Mouse (Mus musculus) olfactory bulb, adult 2 months (tissue): ENCODE measurements at regions not wholly inside any gene's neighbourhood (a gene's known extent, or its start where the extent isn't known, plus 50 kb on each side); places are given as distances from the start of the nearest gene placed in this dataset.

Experiments
- H3K27ac ChIP-seq: fragments of 200-500 bp; 2 replicates; pipeline ENCODE4 v1.5.1; 2012; ENCODE audit warnings: low read depth, low read length; ENCODE audit not compliant: insufficient read depth
- H3K4me1 ChIP-seq: fragments of 200-500 bp; 2 replicates; pipeline ENCODE4 v1.6.1; 2012; ENCODE audit warnings: low read length; ENCODE audit not compliant: control insufficient read depth, insufficient read depth
- H3K4me3 ChIP-seq: fragments of 200-500 bp; 2 replicates; pipeline ENCODE4 v1.5.1; 2012; ENCODE audit warnings: mild to moderate bottlenecking, low read depth, low read length, moderate library complexity; ENCODE audit not compliant: insufficient read depth
- CTCF ChIP-seq: fragments of 200-500 bp; IDR thresholded peaks from 2 replicates; pipeline ENCODE4 v1.5.1; 2012; ENCODE audit warnings: low read depth, mild to moderate bottlenecking, low read length, moderate library complexity; ENCODE audit not compliant: insufficient read depth
- POLR2A ChIP-seq: fragments of 200-500 bp; IDR thresholded peaks from 2 replicates; pipeline ENCODE4 v1.6.1; 2012; ENCODE audit warnings: mild to moderate bottlenecking, low read depth, low read length, moderate library complexity; ENCODE audit not compliant: insufficient read depth
- WGBS: fragments of 180-500 bp; shearing (Covaris S2); methylation state at CpG from one replicate; pipeline ENCODE4 v1.1.7; 2018; 5-methylcytosine and 5-hydroxymethylcytosine counted together

DNA sequence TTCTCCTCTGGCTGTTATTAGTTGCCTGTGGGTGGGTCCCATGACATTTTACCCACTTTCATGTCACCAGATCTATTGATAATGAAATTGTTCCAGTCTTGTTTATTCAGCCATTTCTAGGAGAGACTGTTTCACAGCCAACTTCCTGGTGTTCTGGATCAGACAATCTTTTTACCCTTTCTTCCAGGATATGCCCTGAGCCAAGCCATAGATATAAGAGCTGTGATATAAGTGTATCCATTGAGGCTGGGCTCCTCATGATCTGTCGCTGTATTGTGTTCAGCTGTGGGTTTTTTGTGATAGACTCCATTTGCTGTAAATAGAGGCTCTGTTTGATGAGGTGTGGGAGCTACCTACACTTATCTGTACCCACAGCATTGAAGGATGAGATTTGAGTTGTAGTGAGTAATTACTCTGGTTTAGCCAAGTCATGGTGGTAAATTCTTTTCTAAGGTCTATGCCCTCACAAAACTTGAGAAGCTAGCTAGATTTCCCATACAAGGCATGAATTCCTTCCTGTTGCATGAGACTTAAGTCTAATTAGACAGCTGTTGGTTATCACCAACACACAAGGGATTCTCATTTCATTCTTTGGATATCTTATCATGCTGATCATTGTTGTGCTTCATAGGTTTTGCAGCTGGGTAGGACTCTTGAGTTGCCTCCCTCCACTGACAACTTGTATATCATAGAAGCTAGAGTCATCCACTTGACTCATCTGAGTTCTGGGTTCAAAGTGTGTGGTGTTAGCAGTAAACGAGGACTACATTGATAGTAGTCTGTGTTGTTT lies 203.9 kb upstream of the Ptger4 start:
- WGBS = 90% methylated on average over 2 of the region's 2 CpGs
- Histone ChIP-seq H3K4me1 (no peaks in the 10 kb centered on the region), H3K4me3 (no peak overlapping the region), H3K27ac (no peak overlapping the region)
- TF ChIP-seq POLR2A = no peak
- TF ChIP-seq CTCF = no peak

GRCm38 (mm10) chr15:5459083-5459482 lies 215.1 kb upstream of the Ptger4 start:
- TF ChIP-seq POLR2A (no peak), CTCF (no peak)
- H3K4me3 ChIP-seq = no peak overlapping the region
- H3K27ac ChIP-seq = no peak overlapping the region
- WGBS = 96% methylated on average over 3 of the region's 3 CpGs
- H3K4me1 ChIP-seq = no peaks in the 10 kb centered on the region

GRCm38 (mm10) chr15:5459580-5459979 lies 215.6 kb upstream of the Ptger4 start:
- 88% methylated on average over 4 of the region's 4 CpGs for WGBS
- Histone ChIP-seq H3K27ac (no peak overlapping the region), H3K4me1 (no peaks in the 10 kb centered on the region), H3K4me3 (no peak overlapping the region)
- TF ChIP-seq POLR2A (no peak), CTCF (no peak)

- 61% methylated on average over 3 of the region's 3 CpGs for WGBS
- no peak for TF ChIP-seq CTCF
- no peak for TF ChIP-seq POLR2A
- Histone ChIP-seq H3K4me3 (no peak overlapping the region), H3K27ac (no peak overlapping the region), H3K4me1 (no peaks in the 10 kb centered on the region)
These were observed 218.7 kb upstream of the Ptger4 start for GRCm38 (mm10) chr15:5462651-5463050.

GRCm38 (mm10) chr15:5464732-5465131 lies 220.7 kb upstream of the Ptger4 start:
- 91% methylated on average over 5 of the region's 5 CpGs for WGBS
- TF ChIP-seq POLR2A = no peak
- no peak for TF ChIP-seq CTCF
- Histone ChIP-seq H3K27ac (no peak overlapping the region), H3K4me3 (no peak overlapping the region), H3K4me1 (no peaks in the 10 kb centered on the region)

GRCm38 (mm10) chr15:5468535-5469073 lies 224.6 kb upstream of the Ptger4 start:
- no peaks in the 10 kb centered on the region for H3K4me1 ChIP-seq
- no peak overlapping the region for H3K27ac ChIP-seq
- H3K4me3 ChIP-seq = no peak overlapping the region
- no peak for TF ChIP-seq CTCF
- no peak for TF ChIP-seq POLR2A
- whole genome bisulfite sequencing = 72% methylated on average over 3 of the region's 3 CpGs

GRCm38 (mm10) chr15:5475389-5475995 lies 231.5 kb upstream of the Ptger4 start:
- 47% methylated on average over 1 of the region's 1 CpGs for WGBS
- Histone ChIP-seq H3K27ac (no peak overlapping the region), H3K4me3 (no peak overlapping the region), H3K4me1 (no peaks in the 10 kb centered on the region)
- no peak for TF ChIP-seq POLR2A
- no peak for TF ChIP-seq CTCF

DNA sequence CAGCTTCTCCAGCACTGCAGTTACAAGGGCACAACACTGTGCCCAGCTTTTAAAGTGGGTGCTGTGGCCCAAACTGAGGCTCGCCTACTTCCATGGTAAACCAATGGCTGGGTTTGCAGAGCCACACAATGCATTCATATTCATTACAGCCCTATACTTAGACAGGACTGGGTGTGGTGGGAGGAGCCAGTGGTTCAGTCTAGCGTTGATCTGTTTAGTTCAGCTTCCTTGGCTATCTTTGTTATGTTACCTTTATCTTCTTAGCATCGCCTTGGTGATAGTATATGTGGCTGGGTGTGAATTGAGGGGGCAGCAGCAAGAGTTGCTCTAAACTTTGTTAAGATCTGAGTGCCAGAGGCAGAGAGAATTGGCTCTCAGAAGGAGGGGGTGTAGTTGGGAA lies 249.3 kb upstream of the Ptger4 start:
- H3K4me1 ChIP-seq = no peaks in the 10 kb centered on the region
- TF ChIP-seq CTCF = no peak
- TF ChIP-seq POLR2A = no peak
- no peak overlapping the region for H3K27ac ChIP-seq
- 79% methylated on average over 3 of the region's 3 CpGs for WGBS
- no peak overlapping the region for H3K4me3 ChIP-seq

GRCm38 (mm10) chr15:5495187-5495849 lies 251.3 kb upstream of the Ptger4 start:
- no peaks in the 10 kb centered on the region for H3K4me1 ChIP-seq
- WGBS = 84% methylated on average over 8 of the region's 8 CpGs
- TF ChIP-seq CTCF (no peak), POLR2A (no peak)
- no peak overlapping the region for H3K27ac ChIP-seq
- H3K4me3 ChIP-seq = no peak overlapping the region

DNA sequence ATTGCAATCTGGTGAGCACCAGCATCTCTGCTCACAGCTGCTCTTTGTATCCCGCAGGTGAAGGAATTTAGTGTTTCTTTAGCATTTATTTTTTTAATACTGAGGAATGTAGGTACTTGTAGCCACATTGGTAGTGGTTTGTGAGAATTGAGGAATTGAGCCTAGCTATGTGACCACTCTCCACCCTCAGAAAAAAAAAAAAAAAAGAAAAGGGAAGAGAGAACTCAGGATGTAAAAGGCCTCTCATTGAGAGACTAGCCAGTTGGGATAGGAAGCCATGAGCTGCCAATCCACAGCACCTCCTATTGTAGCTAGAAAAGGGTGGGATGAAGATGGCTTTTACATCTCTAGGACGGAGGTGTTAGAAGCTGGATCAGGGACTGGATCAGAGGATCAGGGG lies 252.0 kb upstream of the Ptger4 start:
- no peak for TF ChIP-seq POLR2A
- no peak for TF ChIP-seq CTCF
- WGBS = 94% methylated on average over 2 of the region's 2 CpGs

More for the DNA sequence above, 252.0 kb upstream of the Ptger4 start:
- Histone ChIP-seq H3K4me1 (no peaks in the 10 kb centered on the region), H3K27ac (no peak overlapping the region), H3K4me3 (no peak overlapping the region)
